Mouse (Mus musculus): ENCODE results near the gene Rasa2. TPM values are rescaled to one million over a fixed set of nuclear protein-coding genes. Genes with fewer than 3 reads are reported as not detected.

The Rasa2 gene
- total RNA-seq, 1 experiment: 9.7 TPM

- in situ Hi-C loops (cut with MboI; ENCODE audit: low sequenced_read_pairs in 2 of 2, unreplicated experiment in 2 of 2): no loop called here
- TF ChIP-seq ZNF384 (IDR thresholded peaks at IDR 0.05; ENCODE audit: low read depth, low read length) (no peak), CHD2 (IDR thresholded peaks at IDR 0.05; ENCODE audit: low read depth, low read length) (no peak), HCFC1 (IDR thresholded peaks at IDR 0.05; ENCODE audit: borderline replicate concordance, insufficient read depth, low read length) (no peak), MAFK (IDR thresholded peaks at IDR 0.05; ENCODE audit: insufficient read depth, low read depth, low read length) (no peak), ZC3H11A (IDR thresholded peaks at IDR 0.05; ENCODE audit: borderline replicate concordance, low read depth, low read length) (no peak)
- DNase-seq (ENCODE audit: low read depth, low spot score): peak; percentile 15
Observed at GRCm38 (mm10) chr9:96597899-96598298, 33.5 kb downstream of the Rasa2 start.

GRCm38 (mm10) chr9:96592670-96593600 is 38.5 kb downstream of the Rasa2 start:
- in situ Hi-C loops (cut with MboI; ENCODE audit: low sequenced_read_pairs in 2 of 2, unreplicated experiment in 2 of 2): no loop called here
- no peak overlapping the region for H3K4me3 ChIP-seq (ENCODE audit: insufficient read depth in 1 of 2, low read depth in 1 of 2, low read length in 2 of 2, poor library complexity in 1 of 2, severe bottlenecking in 1 of 2)
- H3K9me3 ChIP-seq (ENCODE audit: control insufficient read depth, insufficient read depth, low read depth, low read length): no peaks in the 10 kb centered on the region
- H3K9ac ChIP-seq (ENCODE audit: insufficient read depth, low read depth, low read length, poor library complexity, severe bottlenecking): no peak overlapping the region
- H3K4me1 ChIP-seq (ENCODE audit: control insufficient read depth in 2 of 2, insufficient read depth in 2 of 2, low read length in 2 of 2, poor library complexity in 1 of 2): no peaks in the 10 kb centered on the region
- no peak for DNase-seq (ENCODE audit: low read depth, low spot score)
- H3K27ac ChIP-seq (ENCODE audit: insufficient read depth, low read depth, low read length, poor library complexity, severe bottlenecking): no peak overlapping the region
- TF ChIP-seq ZC3H11A (IDR thresholded peaks at IDR 0.05; ENCODE audit: borderline replicate concordance, low read depth, low read length) (no peak), CHD2 (IDR thresholded peaks at IDR 0.05; ENCODE audit: low read depth, low read length) (no peak), ZNF384 (IDR thresholded peaks at IDR 0.05; ENCODE audit: low read depth, low read length) (no peak), MAFK (IDR thresholded peaks at IDR 0.05; ENCODE audit: insufficient read depth, low read depth, low read length) (no peak), HCFC1 (IDR thresholded peaks at IDR 0.05; ENCODE audit: borderline replicate concordance, insufficient read depth, low read length) (no peak)
- H3K36me3 ChIP-seq (ENCODE audit: control insufficient read depth, insufficient read depth, low read length, poor library complexity, severe bottlenecking): no peaks in the 10 kb centered on the region

More at GRCm38 (mm10) chr9:96597899-96598298, 33.5 kb downstream of the Rasa2 start:
- Histone ChIP-seq H3K9me3 (ENCODE audit: control insufficient read depth, insufficient read depth, low read depth, low read length) (no peaks in the 10 kb centered on the region), H3K36me3 (ENCODE audit: control insufficient read depth, insufficient read depth, low read length, poor library complexity, severe bottlenecking) (no peaks in the 10 kb centered on the region), H3K4me3 (ENCODE audit: insufficient read depth in 1 of 2, low read depth in 1 of 2, low read length in 2 of 2, poor library complexity in 1 of 2, severe bottlenecking in 1 of 2) (no peak overlapping the region), H3K9ac (ENCODE audit: insufficient read depth, low read depth, low read length, poor library complexity, severe bottlenecking) (no peak overlapping the region), H3K27ac (ENCODE audit: insufficient read depth, low read depth, low read length, poor library complexity, severe bottlenecking) (no peak overlapping the region), H3K4me1 (ENCODE audit: control insufficient read depth in 2 of 2, insufficient read depth in 2 of 2, low read length in 2 of 2, poor library complexity in 1 of 2) (no peaks in the 10 kb centered on the region)

GRCm38 (mm10) chr9:96589346-96589745 is 42.1 kb downstream of the Rasa2 start:
- no peaks in the 10 kb centered on the region for H3K4me1 ChIP-seq (ENCODE audit: control insufficient read depth in 2 of 2, insufficient read depth in 2 of 2, low read length in 2 of 2, poor library complexity in 1 of 2)
- in situ Hi-C loops (cut with MboI; ENCODE audit: low sequenced_read_pairs in 2 of 2, unreplicated experiment in 2 of 2): no loop called here
- no peaks in the 10 kb centered on the region for H3K9me3 ChIP-seq (ENCODE audit: control insufficient read depth, insufficient read depth, low read depth, low read length)
- TF ChIP-seq ZNF384 (IDR thresholded peaks at IDR 0.05; ENCODE audit: low read depth, low read length) (no peak), CHD2 (IDR thresholded peaks at IDR 0.05; ENCODE audit: low read depth, low read length) (no peak), ZC3H11A (IDR thresholded peaks at IDR 0.05; ENCODE audit: borderline replicate concordance, low read depth, low read length) (no peak), MAFK (IDR thresholded peaks at IDR 0.05; ENCODE audit: insufficient read depth, low read depth, low read length) (no peak)
- H3K27ac ChIP-seq (ENCODE audit: insufficient read depth, low read depth, low read length, poor library complexity, severe bottlenecking): no peak overlapping the region
- peaks cover under 1% of the 10 kb centered on the region; the same call in 1 of the 2 replicates for H3K36me3 ChIP-seq (ENCODE audit: control insufficient read depth, insufficient read depth, low read length, poor library complexity, severe bottlenecking)
- H3K9ac ChIP-seq (ENCODE audit: insufficient read depth, low read depth, low read length, poor library complexity, severe bottlenecking): no peak overlapping the region
- no peak overlapping the region for H3K4me3 ChIP-seq (ENCODE audit: insufficient read depth in 1 of 2, low read depth in 1 of 2, low read length in 2 of 2, poor library complexity in 1 of 2, severe bottlenecking in 1 of 2)
- DNase-seq (ENCODE audit: low read depth, low spot score): no peak

GRCm38 (mm10) chr9:96583496-96583895 is 47.9 kb downstream of the Rasa2 start:
- no peak overlapping the region for H3K9ac ChIP-seq (ENCODE audit: insufficient read depth, low read depth, low read length, poor library complexity, severe bottlenecking)
- no peak for DNase-seq (ENCODE audit: low read depth, low spot score)
- H3K4me3 ChIP-seq (ENCODE audit: insufficient read depth in 1 of 2, low read depth in 1 of 2, low read length in 2 of 2, poor library complexity in 1 of 2, severe bottlenecking in 1 of 2): no peak overlapping the region
- peaks cover 8% of the 10 kb centered on the region for H3K36me3 ChIP-seq (ENCODE audit: control insufficient read depth, insufficient read depth, low read length, poor library complexity, severe bottlenecking)
- H3K9me3 ChIP-seq (ENCODE audit: control insufficient read depth, insufficient read depth, low read depth, low read length): peaks cover 18% of the 10 kb centered on the region
- no peaks in the 10 kb centered on the region for H3K4me1 ChIP-seq (ENCODE audit: control insufficient read depth in 2 of 2, insufficient read depth in 2 of 2, low read length in 2 of 2, poor library complexity in 1 of 2)
- TF ChIP-seq ZNF384 (IDR thresholded peaks at IDR 0.05; ENCODE audit: low read depth, low read length) (no peak), MAFK (IDR thresholded peaks at IDR 0.05; ENCODE audit: insufficient read depth, low read depth, low read length) (no peak), CHD2 (IDR thresholded peaks at IDR 0.05; ENCODE audit: low read depth, low read length) (no peak), ZC3H11A (IDR thresholded peaks at IDR 0.05; ENCODE audit: borderline replicate concordance, low read depth, low read length) (no peak), HCFC1 (IDR thresholded peaks at IDR 0.05; ENCODE audit: borderline replicate concordance, insufficient read depth, low read length) (no peak)
- no peak overlapping the region for H3K27ac ChIP-seq (ENCODE audit: insufficient read depth, low read depth, low read length, poor library complexity, severe bottlenecking)
- in situ Hi-C loops (cut with MboI; ENCODE audit: low sequenced_read_pairs in 2 of 2, unreplicated experiment in 2 of 2): no loop called here

Data from ES-E14 (cell line).